Mouse (Mus musculus) retina, adult 2 months (tissue): ENCODE data around the gene Ints12.

Source experiments
- DNase-seq: peaks from one replicate; pipeline ENCODE4 v3.0.0-alpha.2; 2012; ENCODE audit warnings: low read depth, low spot score

The Ints12 gene

DNA sequence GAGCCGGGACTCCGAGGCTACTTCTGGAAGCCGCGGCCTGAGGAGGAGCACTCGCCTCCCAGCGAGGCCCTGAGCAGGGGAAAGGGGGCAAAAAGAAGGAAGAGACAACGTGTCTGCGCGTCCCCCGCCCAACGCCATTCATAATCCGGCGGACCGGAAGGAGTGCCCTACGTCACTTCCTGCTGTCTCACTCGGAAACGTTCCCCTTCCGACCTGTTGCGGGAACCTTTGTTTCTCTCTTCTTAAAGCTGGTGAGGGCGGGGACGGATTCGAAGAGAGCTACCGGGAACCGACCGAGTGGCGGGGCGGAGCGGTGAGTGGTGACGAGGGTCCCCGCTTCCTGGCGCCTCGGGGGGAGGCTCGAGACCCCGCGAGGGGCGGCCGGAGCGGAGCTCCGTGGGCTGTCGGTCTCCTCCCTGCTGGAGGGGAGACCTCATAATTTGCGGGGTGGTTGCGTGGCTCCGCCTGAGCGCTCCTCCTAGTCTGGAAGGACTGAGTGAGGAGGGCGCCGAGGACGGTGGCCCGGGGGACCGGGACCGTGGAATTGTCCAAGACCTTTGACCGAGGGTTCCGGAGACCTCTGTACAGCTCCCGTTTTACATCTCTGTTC lies at the start of gene Ints12, which contains the start of gene Gstcd:
TSS of gene Ints12 (plus strand) at position 177 of the 610 bp plus-strand sequence.
TSS of gene Gstcd (minus strand) at position 370 of the 610 bp plus-strand sequence.
- DNase-seq = peak; percentile 90

DNA sequence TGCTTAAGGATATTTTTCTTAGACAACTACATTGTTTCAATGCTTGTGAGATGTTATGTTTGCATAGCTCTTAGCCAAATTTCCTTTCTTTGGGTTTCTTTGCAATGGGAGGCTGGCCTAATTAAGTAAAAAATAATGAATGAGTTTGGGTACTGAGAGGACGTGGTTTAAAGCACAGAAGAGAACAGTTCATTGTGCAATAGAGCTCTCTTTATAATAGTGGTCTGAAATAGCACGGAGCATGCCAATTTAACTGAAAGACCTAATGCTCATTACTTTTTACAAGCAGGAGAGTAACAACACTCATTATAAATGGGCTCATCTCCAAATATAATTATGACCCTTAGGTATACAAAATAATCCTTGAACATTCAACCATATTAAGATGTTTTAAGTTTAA lies 39.6 kb upstream of the Ints12 start:
- DNase-seq = no peak

DNA sequence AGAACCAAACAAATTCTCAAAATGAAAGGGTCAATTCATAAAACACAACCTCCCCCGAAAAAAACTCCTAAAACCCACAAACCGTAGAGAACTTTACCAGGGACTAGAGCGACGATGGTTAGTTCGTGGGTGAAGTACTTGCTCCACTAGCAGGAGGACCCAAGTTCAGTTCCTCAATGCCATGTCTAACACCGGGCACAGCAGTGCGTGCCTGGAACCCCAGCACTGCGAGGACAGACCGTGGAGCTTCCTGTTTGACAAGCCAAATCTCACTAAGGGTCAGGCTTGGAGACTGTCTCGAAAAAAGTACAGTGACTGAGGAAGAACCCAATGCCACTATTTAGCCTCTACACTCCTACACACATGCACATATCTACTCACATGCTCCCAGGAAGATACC lies 16.1 kb upstream of the Ints12 start:
- no peak for DNase-seq

DNA sequence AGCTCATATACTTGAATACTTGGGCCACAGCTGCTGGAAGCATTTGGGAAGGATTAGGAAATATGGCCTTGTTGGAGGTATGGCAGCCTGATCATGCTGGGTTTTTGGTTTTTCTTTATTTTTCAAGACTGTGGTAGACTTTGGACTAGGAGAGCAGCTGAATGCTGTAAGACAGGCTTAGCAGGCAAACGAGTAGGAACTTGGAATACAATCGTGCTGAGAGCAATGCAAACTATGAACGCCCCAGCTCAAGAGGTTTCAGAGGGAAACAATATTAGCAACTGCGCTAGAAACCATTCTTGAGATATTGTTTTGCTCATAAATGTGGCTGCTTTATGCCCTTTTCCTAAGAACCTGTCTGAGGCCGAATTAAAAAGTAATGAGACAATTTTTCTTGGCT lies 8.9 kb upstream of the Ints12 start:
- DNase-seq = no peak

DNA sequence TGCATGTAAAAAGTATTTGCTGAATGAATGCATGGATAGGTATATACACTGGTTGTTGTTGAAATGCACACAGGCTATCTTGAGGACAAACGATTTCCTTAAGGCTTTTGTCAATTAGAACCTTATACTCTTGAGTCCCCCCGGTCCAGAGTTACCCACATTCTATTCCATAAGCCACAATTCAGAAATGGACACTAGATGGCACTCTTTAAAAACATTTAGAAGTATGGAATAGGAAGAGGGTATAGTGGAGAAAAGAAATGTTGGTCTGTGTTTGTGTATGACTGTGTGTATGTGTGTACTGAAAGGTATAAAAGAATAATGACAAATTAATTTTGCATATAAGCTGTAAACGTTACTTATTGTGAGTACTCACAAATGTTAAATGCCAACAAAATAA lies 5.8 kb upstream of the Ints12 start:
- peak; percentile 30 for DNase-seq

DNA sequence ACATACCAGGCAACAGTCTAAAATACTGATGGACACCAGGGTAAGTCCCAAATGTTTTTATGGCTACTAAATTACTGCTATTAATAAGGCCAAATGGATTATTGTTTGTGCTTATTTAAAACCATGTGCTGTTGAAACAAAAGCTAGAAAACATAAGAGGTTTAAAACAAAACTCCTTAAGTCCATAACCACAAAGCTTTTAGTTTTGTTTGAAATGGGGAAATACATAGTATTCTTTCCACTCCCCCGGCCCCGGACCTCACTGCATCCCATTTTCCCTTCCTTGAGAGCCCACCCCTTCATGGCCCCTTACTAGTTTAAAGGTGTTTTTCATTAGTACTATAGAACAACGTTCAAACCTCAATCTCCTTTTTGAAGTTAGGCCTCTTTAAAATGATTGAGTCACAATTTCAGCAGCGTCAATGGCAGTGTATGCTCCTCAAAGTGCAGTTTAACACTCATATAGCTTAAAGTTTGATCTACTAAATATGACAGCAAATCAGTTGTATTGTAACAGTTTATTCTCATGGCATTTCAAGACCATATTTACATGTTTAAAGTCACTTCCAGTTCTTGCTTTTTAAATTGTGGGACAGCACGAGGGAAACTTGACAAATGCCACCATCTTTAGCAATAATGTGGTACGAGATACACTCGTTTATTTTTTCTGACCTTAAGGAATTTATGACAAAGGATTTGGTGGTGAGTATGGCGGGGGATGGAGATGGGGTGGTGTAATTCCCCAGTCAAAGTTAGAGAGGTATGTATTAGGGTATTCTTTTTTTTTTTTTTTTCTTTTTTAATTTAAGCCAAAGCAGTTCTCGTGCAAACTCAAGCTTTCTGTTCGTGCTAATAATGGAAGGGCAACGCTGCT lies 1.2 kb upstream of the Ints12 start:
- no peak for DNase-seq

DNA sequence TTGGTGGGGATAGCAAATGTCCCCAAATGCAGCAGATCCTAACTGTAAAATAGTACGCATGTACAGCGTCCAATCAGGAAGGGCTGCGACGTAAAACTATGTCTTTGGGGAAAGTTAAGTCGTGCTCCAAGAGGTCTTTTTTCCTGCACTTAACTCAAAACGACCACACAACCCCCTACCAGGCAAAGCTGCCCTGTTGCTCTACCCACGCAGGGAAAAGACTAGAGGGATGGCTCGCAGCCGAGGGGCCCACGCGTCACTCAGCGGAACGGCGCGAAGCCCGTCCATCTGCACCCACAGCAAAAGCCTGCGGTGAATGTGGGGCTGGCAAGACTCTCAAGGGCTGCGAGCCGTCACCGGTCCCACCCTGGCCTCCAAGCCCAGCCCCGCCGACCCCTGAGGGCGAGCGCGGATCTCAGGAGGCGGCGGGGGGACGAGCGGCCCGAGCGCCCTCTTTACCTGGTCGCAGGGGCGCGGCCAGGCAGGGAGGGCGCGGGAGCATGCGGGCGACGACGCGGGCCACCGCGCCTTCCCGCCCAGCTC lies 448 bp upstream of the Ints12 start:
- no peak for DNase-seq

DNA sequence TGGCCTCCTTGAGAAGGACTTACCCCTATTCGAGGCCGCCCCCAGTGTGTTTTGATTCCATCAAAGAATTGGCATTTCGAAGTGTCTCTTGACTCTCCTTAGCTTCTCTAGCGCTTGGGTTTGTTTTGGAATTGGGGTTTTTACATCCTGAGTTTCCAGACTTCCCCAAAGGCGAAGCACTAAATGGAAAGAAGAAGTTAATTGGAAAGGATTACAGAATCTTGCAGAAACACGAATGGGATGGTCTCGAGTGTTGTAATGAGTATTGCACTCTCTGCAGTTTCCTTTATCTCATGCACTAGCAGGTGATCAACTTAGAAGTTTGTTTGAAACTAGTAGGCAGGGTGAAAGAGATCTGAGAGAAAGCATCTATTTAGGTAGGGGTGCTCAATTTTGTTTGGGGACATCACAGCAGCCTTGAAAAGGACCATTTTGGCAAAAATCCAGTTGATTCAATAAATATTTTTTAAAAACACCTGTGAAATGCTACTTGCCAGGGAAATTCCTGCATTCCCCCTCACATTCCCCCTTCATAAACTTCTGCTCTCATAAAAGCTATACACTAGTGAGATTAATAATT lies 724 bp downstream of the Ints12 start:
- no peak for DNase-seq

DNA sequence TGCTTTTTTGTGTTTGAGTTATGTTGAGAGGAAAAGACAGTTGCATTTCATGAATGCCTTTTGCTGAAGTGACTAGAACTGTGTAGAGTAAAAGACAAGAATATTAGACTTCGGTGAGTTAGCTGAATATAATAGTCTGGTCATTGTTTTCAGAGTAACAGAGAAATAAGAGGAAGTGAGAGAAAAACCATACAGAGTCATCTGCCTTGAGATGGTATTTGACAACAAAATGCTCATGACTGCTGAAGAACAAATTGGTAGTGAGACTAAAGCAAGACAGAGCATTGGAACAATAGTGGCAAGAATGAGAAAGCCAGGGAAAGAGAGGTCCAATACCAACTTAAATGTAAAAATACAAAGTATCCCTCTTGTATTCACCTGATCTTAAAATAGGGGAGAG lies 1.3 kb downstream of the Ints12 start:
- no peak for DNase-seq

DNA sequence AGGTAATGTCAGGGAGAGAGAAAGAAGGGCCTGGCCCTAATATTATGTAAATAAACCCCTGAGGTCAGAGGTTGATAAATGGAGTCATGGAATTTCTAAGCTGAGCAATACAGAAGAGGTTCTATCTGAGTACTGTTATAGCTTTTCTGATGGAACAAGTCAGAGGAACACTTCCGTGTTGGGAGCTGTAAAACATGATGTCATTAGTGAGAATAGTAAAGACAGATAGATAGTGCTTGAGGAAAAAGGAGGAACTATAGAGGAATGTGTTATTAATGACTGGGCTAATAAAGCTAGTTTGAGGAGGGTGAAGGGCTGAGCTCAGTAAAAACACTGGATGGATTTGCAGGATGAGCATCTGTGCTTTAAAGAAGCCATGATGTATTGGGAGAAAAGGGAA lies 2.7 kb downstream of the Ints12 start:
- DNase-seq = no peak

DNA sequence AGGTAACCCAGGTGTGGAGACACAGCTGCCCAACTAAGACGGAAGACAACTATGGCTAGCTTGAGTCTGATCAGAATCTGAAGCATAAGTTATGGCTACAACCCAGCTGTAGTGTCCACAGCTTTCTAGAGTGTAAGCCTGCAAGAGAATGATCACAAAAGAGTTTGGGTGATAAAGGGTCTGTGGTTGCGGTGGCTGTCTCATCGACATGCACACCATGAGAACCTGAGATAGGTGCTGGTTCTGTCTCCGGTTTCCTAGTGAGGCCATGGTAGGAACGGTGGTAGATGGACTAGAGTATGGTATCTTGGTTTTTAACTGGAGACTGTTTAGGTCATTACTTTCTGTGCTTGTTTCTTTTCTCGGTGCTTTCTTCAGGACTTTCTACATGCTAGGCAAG lies 6.3 kb downstream of the Ints12 start:
- no peak for DNase-seq

DNA sequence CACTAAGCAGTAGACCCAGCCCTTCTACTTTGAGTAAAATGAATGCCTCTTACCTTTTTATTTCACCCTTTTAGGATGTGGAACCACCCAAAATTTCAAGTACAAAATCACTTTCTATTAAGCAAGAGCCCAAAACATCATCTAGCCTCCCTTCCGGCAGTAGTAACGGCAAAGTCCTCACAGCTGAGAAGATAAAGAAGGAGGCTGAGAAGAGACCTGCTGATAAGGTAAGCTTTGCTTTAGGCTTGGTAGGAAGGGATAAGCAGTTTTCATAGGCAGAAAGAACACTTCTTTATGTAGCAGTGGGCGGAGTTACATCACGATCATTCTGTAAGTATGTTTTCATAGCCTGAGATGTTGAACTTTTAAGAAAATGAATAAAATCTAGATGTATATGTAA lies 6.7 kb downstream of the Ints12 start:
- DNase-seq = no peak

DNA sequence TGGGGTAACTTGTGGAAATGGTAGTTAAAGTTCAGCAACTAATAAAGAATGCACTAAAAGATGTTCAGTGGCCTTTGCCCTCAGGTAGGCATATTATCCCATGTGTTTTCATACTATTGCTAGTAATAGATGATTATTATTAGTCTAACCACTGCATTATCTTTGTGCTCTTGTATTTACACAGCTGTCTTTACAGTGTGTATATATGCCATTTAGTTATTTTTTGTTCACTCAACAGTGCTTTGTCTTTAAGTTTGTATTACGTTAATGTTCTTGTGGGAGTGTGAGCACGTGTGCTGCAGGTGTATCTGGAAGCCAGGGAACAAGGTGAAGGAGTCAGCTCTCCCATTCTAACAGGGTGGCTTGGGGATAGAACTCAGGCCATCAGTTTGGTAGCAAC lies 7.3 kb downstream of the Ints12 start:
- DNase-seq = no peak

DNA sequence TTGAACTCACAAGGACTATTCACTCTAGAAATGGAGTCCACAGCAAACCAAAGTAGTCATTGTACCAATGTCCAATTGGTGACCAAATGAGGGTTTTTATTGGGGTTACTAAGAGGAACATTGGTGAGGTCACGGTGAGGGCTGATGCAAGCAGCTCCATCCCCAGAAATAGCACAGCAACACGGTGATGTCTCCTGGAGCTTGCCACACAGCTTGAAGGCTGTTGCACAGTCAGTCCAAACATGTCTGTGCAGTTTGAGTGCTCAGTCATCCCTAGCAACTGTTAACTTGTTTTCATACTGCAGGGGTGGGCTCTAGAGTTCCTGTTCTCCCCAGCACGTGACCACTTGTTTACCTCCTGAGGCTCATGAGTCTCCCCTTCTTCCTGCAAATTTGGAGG lies 12.1 kb downstream of the Ints12 start:
- no peak for DNase-seq

DNA sequence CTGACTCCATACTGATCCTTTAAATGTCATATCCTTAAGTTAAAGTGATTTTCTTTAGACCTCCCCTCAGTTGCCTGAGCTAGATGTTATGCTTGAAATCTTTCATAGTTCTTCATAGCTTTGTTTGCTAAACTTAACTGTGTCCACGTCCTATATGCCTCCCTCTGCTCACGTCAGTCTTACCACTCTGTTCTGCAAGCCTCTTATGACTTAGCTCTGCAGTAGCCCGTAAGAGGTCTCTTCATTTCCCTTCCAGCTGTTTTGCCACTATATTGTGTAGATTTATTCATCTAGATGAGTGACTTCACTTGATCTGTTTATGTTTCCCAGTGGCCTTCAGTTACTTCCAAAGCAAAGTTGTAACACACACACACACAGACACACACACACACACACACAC lies 12.8 kb downstream of the Ints12 start:
- no peak for DNase-seq

DNA sequence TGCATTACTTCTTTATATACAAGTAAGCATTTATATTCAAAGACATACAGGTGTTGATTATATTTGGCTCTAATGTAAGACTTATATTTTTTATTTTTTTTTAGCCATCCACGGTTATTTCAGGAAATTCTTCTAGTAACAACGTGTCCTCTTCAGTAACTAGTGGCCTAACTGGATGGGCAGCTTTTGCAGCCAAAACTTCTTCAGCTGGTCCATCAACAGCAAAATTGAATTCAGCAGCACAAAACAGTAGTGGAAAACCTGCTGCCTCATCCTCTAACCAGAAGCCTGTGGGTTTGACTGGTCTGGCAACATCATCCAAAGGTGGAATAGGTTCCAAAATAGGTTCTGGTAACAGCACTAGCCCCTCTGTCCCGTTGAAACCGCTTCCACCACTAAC lies 17.1 kb downstream of the Ints12 start:
- no peak for DNase-seq

DNA sequence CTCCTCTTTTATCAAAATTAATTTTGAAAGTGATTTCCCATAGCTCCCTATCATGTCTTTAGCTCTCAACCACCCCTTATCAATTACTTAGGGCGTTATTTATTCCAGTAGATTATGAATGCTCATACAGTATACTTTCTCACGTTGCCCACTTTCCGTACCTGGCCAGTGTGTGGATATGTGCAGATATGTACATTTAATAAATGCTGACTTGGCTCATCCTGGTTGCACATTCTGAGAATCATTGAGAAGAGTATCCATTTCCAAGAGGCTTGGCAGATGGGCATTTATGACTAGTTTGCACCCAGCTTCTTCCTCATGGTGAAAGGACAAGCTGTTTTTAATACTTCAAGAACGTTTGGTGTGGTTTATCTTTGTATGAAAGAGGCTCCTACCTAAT lies 18.2 kb downstream of the Ints12 start:
- DNase-seq = no peak

DNA sequence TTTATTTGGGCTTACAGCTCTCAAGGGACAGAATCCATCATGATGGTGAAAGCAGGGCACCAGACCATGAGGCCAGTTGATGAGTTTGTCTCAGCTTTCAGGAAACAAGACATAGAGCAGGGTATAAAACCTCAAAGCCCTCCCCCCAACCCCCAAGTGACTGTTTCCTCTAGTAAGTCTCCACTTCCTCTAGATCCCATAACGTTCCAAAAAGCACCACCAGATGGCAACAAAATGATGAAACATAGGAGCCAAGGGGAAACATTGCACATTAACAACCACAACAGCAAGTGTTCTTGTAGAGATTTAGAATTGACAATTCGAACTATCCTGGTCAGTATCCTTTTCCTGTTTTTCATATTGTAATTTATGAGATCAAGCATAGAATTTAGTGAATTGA lies 20.1 kb downstream of the Ints12 start:
- DNase-seq = no peak

DNA sequence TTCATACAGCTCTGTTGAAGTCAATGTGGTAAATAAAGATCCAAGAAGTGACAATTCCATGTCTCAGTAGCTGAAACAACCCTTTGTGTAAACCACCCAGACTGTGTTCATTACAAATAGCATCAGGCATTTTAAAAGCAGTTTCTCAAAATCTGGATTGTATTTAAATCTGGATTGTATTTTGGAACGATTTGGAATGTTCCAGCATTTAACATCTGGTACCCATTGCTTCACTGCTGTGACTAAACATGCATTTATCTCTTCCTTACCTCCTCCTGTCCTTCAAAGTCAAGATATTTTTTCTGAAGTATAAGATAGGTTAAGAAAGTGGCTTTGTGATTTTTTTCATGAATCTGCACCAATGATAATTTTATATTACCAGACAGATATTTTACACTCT lies 21.6 kb downstream of the Ints12 start:
- no peak for DNase-seq

DNA sequence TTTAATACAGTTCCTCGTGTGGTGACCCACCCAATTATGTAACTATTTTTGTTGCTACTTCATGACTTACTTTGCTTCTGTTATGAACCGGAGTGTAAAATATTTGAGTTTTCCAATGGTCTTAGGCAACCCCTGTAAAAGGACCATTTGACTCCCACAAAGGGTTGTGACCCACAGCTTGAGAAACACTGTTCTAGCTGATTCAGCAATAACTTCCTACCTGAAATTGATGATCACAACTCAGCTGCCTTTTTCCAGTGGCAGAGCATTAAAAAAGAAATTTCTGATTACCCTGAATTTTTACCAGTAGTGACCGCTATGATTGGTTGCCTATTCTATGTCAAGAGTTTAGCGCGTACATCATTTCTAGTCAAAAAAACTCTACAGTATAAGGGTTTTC lies 39.7 kb downstream of the Ints12 start:
- no peak for DNase-seq

DNA sequence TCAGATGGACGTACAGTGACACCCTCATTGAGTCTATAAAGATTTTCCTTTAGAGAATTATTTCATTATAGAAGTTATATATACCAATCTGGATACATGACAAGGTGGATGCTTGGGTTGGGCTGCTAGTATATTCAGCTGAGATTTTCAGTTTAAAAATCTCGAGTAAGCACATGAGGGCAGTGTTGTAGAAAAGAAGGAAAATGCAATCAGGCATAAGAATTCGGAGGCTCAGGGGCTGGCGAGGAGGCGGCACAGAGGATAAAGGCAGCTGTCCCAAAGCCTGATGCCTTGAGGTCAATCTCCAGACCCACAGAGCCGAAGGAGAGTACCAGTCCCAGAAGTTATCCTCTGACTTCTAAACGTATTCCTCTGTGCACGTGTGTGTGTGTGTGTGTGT lies 41.0 kb downstream of the Ints12 start:
- DNase-seq = no peak

DNA sequence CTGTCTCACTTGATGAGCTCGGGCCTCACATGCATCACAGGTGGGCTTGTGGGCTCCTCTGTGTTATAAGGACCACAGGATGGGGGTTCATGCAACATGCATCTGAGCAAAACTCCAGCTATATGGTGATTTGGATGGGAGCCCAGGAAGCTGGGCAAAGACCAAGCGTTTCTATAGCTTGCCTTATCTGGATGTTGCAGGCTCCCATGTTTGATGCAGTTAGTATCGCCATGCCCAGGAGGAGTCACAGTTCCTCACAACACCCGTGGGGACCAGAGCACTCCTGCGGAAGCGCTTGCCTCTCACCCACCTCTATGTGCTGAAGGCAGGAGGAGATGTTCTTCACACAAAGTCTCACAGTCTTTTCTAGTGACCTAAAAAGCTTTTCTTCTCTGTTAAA lies 50.2 kb downstream of the Ints12 start:
- DNase-seq = no peak
